Mouse (Mus musculus): ENCODE results near the gene Vapb.

The Vapb gene

DNA sequence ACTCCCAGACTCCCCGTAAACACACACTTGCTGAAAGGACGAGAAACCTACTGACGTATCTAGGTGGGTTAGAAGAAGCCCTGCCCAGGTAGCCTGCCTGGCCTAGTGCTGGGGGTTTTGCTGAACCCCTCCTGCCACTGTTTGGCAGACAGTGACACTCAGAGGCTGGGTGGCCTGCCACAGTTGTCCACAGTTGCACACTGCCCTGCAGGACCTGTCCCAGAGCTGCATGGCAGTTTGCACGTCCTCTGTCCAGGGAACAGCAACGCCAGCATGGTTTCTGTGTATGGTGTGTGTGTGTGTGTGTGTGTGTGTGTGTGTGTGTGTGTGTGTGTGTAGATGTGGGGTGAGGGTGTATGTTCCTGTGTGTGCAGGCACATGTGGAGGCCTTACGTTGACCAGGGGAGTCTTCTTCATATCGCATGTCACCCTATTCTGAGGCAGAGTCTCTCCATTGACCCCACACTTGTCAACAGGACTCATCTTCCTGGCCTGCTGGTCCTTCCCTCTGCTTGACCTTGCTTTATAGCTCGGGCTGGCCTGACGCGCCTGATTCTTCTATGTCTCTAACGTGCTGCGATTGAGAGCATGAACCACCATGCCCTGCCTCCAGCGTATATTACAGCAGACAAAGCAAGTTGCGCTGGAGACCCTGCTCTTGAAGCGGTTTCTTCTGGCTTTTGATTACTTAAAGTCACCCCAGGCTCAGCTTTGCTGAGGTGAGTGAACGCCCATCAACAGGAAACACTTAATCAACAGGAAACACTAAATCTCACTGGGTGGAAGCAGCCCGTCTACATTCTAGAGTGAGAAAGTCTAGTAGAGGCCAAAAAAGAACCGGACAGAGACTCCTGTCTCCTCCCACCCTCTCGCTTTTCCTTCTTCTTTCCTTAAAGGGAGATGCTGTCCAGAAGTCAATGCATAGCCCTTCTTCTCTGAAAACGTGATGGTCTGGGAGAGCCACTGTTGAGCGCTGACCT lies 57.5 kb downstream of the Vapb start:
- no peak for DNase-seq

GRCm38 (mm10) chr2:173795801-173796673 lies 58.7 kb downstream of the Vapb start:
- DNase-seq: no peak

GRCm38 (mm10) chr2:173796674-173796963 lies 59.3 kb downstream of the Vapb start:
- DNase-seq: no peak

GRCm38 (mm10) chr2:173799513-173799912 lies 62.2 kb downstream of the Vapb start:
- DNase-seq: no peak

GRCm38 (mm10) chr2:173800566-173800965 lies 63.3 kb downstream of the Vapb start:
- no peak for DNase-seq

- no peak for DNase-seq
Observed at GRCm38 (mm10) chr2:173801405-173801876, 64.1 kb downstream of the Vapb start.

- no peak for DNase-seq
Observed at GRCm38 (mm10) chr2:173802176-173802575, 64.9 kb downstream of the Vapb start.

DNA sequence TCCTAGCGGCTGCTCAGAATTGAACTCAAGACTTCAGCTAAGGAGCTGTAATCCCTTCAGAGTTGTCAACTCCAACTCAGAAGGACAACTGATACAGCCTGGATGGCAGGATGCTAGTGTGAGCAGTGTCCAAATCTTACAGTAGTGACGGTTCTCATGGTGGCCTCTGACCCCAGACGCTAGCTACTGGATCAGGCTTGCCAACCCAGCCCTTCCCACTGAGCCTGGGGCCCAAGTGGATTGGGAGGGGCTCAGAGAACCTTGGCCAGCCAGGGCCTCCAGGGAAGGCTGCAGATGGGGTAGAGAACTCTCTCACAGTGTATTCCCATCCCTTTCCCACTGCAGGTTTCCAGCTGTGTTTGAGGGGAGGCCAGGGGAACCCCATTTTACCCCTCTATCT lies 65.6 kb downstream of the Vapb start:
- DNase-seq: no peak

GRCm38 (mm10) chr2:173803827-173804226 lies 66.5 kb downstream of the Vapb start:
- no peak for DNase-seq

- DNase-seq: no peak
Observed at GRCm38 (mm10) chr2:173806621-173807020, 69.3 kb downstream of the Vapb start.

DNA sequence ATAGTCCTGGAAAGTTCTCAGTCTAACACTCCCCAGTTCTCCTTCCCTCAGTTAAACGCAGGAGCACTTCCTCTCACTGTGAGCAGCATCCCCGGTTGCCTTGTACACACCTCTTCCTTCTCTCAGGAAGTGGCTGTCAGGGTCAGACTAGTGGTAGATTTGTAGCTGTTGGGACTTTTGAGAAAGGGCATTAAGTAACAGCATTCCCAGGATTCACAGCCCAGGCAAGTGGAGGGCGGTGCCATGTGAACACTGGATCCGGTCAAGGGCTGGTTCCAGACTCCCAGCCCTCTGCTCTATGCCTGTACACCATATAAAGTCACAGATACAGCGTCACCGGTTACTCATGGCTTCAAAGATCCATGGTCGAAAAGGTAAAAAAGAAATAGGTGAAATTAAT lies 71.6 kb downstream of the Vapb start:
- DNase-seq: no peak

DNA sequence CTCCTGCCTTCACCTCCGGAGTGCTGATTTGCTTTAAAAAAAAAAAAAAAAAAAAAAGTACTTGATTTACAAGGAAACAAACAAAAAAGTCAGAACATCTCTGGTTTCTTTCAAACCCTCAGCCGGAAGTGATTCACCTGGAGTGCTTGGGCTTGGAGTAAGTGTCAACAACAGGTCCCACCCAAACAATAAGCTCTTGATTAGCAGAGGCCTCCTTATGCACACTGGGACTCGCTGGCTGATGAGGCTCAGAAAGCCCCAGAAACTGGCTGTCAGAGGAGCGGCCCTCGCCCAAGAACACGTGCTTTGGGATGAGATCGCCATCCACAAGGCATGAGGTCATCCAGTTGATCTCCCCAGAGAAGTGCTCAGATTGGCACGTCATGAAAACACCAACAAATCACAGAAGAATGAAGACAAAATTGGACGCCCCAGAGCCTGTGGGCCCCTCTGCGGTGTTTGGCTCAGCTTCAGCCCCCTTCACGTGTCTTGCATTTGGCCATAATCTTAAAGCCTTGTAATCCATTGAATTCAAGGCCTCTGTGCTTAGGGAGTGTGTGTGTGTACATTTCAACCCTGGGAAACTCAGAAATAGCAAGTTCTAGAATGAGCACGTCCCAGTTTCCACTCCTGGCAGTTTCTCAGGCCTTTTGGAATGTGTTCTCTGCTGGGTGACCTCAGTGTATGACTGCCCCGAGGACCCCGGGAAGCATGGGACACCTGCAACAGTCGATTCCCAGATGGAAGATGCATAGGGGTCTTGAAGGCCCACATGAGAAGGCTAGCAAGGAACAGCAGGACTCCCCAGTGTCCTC lies 72.9 kb downstream of the Vapb start:
- no peak for DNase-seq

- no peak for DNase-seq
Observed at GRCm38 (mm10) chr2:173810851-173811130, 73.5 kb downstream of the Vapb start.

- DNase-seq: no peak
Observed at GRCm38 (mm10) chr2:173811850-173812249, 74.5 kb downstream of the Vapb start.

DNA sequence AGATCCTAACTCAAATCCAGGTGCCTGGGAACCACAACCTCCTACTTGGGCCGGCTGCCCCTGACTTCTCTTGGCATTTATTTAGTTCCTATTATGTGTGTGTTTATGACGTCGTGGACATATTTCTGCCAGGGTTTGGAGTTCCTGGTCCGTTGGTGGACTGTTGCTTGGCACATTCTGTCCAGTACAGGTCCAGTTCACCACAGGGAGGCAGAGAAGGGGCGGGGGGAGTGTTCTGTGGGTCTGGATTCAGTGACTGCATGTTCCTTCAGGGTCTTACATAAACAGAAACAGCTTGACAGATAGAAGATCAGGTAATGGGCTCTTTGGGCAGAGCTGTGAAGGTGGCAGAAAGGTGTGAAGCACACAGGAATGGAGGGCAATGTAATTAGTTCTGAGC lies 75.8 kb downstream of the Vapb start:
- DNase-seq: no peak

DNA sequence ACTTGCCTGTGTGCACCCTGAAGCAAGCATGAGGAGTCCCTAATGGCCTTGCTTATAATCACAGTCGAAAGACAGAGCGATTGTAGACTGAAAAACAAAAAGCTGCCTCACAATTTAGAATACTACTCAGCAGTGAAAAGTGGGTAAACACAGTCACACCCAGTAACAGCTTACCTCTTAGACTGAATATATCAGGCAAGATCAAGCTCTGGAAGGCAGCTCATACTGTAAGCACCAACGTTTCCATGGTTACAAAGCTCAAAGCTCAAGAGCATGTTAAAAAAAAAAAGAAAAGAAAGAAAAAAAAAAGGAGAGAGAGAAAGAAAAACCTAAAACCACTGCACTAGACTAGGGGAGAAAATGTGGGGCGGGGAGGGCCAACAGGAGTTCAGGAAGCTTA lies 89.0 kb downstream of the Vapb start:
- DNase-seq: no peak

DNA sequence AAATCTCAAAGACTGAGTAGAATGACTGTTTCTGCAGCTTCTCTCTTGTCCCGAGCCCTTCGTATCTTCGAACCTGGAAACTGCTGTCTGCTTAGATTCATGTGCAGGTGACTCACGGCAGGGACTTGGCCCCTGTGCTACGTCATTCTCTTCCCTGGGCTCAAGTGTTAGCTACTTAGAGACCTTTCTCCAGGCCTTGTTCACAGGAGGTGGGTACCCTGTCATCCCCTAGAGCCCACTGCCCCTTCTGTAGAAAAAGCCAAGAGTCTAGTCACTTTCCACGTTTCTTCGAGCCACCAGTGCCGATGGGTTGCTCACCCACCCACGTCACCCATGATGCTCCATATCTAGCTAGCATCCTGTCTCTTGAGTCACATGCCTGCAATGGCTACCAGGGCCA lies 89.9 kb downstream of the Vapb start:
- no peak for DNase-seq

DNA sequence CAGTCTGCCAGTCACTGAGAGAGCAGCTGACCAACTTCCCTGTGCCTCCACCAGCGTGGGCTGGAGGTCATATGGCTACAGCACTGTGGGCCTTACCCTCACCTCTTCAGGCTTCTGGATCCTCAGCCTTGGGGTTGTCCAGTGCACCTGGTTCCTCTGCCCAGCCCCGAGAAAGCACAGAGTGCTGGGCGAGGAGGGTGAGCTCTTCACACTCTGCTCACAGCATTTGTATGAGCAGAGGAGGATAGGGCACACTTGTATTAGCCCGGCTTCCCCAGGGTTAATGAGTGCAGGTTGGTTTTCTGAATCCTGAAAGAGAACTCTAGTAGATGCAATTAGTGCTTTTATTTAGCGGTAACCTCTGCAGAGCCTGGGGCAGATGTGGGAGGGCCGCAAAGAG lies 90.8 kb downstream of the Vapb start:
- no peak for DNase-seq

DNA sequence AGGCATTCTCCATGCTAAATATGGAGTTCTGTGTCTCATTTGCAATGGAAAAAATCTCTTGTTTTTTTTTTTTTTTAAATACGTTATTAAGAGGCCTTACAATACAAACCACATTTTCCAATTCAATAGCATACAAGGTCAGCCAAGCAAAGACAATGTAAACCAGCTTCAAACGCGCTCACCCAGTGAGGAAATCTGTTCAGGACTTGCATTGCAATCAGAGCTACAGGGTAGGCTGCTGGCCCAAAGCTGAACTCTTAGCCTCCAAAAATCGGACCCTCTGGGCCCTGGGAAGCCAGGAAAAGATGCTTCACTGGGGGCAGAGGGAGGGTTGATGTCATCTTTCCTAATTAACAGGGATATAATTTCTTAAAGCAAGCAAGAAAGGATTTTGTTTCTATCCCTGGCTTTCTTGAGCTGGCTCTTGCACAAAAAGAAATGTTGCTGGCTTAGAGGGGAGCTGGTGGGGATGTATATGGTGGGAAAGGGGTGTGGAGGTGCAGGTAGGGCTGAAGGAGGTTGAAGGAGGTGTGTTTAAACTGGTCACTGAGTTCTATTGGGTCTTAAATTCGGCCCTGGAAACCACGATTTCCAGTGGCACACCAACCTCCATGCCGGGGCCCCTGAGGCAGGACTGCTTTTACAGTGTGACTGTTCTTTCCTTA lies 95.6 kb downstream of the Vapb start:
- no peak for DNase-seq

Data from cerebellum, adult 9-10 months (tissue).